In genomic region chr3:130332347-130332913, GRCm38 (mm10) we compare ENCODE assay signal across 18 mouse cellular contexts.
"Had no signal": no experiment of that assay in that cellular context is flagged by ENCODE, and none has a peak within 500 bp of the region (broad histone marks: within the 10 kb centered on the region; RNA-seq: fewer than 3 reads in every experiment).

No protein-coding gene starts in this region.

- H3K27me3 ChIP-seq: kidney, embryonic 15.5 days; limb, embryonic 12.5 days; limb, embryonic 15.5 days; liver, embryonic 12.5 days; liver, embryonic 15.5 days; megakaryocyte, embryonic 14.5 days; midbrain, embryonic 13.5 days had no signal

- DNase-seq: kidney, adult 2 months; kidney, postnatal 10 days; kidney, postnatal 36 days; left cerebral cortex, postnatal 4 days; lung, postnatal 10 days; thymus, adult 18-20 months; thymus, postnatal 36 days had no signal

- H3K4me2 ChIP-seq: kidney, embryonic 15.5 days; limb, embryonic 12.5 days; limb, embryonic 15.5 days; liver, embryonic 12.5 days; liver, embryonic 15.5 days; midbrain, embryonic 13.5 days had no signal

- H3K36me3 ChIP-seq: kidney, embryonic 15.5 days; limb, embryonic 12.5 days; limb, embryonic 15.5 days; liver, embryonic 12.5 days; liver, embryonic 15.5 days; midbrain, embryonic 10.5 days; midbrain, embryonic 13.5 days had no signal

- H3K4me3 ChIP-seq: kidney, embryonic 15.5 days; limb, embryonic 12.5 days; limb, embryonic 15.5 days; liver, embryonic 12.5 days; liver, embryonic 15.5 days; megakaryocyte, embryonic 14.5 days; midbrain, embryonic 10.5 days; midbrain, embryonic 13.5 days; myocyte had no signal

- H3K9ac ChIP-seq: kidney, embryonic 15.5 days; limb, embryonic 12.5 days; limb, embryonic 15.5 days; liver, embryonic 12.5 days; liver, embryonic 15.5 days; midbrain, embryonic 13.5 days had no signal

- ATAC-seq: intestine, postnatal 0 days; liver, embryonic 12.5 days; midbrain, embryonic 13.5 days; midbrain, embryonic 16.5 days had no signal

- H3K27ac ChIP-seq: kidney, embryonic 15.5 days; limb, embryonic 12.5 days; limb, embryonic 15.5 days; liver, embryonic 12.5 days; liver, embryonic 15.5 days; midbrain, embryonic 10.5 days; midbrain, embryonic 13.5 days had no signal

- H3K4me1 ChIP-seq: limb, embryonic 15.5 days; liver, embryonic 12.5 days; liver, embryonic 15.5 days; megakaryocyte, embryonic 14.5 days; midbrain, embryonic 10.5 days had no signal

- H3K9me3 ChIP-seq: kidney, embryonic 15.5 days; limb, embryonic 12.5 days; limb, embryonic 15.5 days; liver, embryonic 12.5 days; liver, embryonic 15.5 days; midbrain, embryonic 10.5 days; midbrain, embryonic 13.5 days had no signal
